Mouse (Mus musculus) CD4-positive, CD25-positive, alpha-beta regulatory T cell, adult 4 months (primary cell): ENCODE data around the gene Rnf144a. TPM values are rescaled to one million over a fixed set of nuclear protein-coding genes. Genes with fewer than 3 reads are reported as not detected.

Experiments used
- ATAC-seq: one replicate; pipeline ENCODE4 v1.8.0; 2017
- polyA plus RNA-seq, 2 experiments: library from polyadenylated mRNA; unstranded; fragments of 100-300 nt; shearing (Covaris generic); gene quantifications; one replicate each; pipeline ENCODE4 v1.2.1; 2017

The Rnf144a gene
- polyA plus RNA-seq, 2 experiments from 2014 or later = 4.9 to 6.5 TPM

- ATAC-seq = no peak
Observed at GRCm38 (mm10) chr12:26367361-26367760, 47.7 kb downstream of the Rnf144a start.

GRCm38 (mm10) chr12:26366372-26366771, 48.7 kb downstream of the Rnf144a start:
- no peak for ATAC-seq

GRCm38 (mm10) chr12:26365531-26366315, 49.3 kb downstream of the Rnf144a start:
- no peak for ATAC-seq

- no peak for ATAC-seq
Observed at GRCm38 (mm10) chr12:26364822-26365221, 50.2 kb downstream of the Rnf144a start.

GRCm38 (mm10) chr12:26360946-26361523, 54.0 kb downstream of the Rnf144a start:
- no peak for ATAC-seq

GRCm38 (mm10) chr12:26359817-26360216, 55.2 kb downstream of the Rnf144a start:
- no peak for ATAC-seq

GRCm38 (mm10) chr12:26359241-26359640, 55.8 kb downstream of the Rnf144a start:
- ATAC-seq = no peak

GRCm38 (mm10) chr12:26357246-26357645, 57.8 kb downstream of the Rnf144a start:
- no peak for ATAC-seq

- ATAC-seq = no peak
Observed at GRCm38 (mm10) chr12:26356191-26356590, 58.9 kb downstream of the Rnf144a start.

GRCm38 (mm10) chr12:26351321-26351720, 63.7 kb downstream of the Rnf144a start:
- no peak for ATAC-seq

GRCm38 (mm10) chr12:26344408-26344807, 70.6 kb downstream of the Rnf144a start:
- ATAC-seq = no peak

- no peak for ATAC-seq
Observed at GRCm38 (mm10) chr12:26343131-26343530, 71.9 kb downstream of the Rnf144a start.

- no peak for ATAC-seq
Observed at GRCm38 (mm10) chr12:26342663-26343062, 72.4 kb downstream of the Rnf144a start.

- no peak for ATAC-seq
Observed at GRCm38 (mm10) chr12:26342086-26342485, 73.0 kb downstream of the Rnf144a start.

GRCm38 (mm10) chr12:26340621-26341020, 74.4 kb downstream of the Rnf144a start:
- no peak for ATAC-seq

GRCm38 (mm10) chr12:26339886-26340285, 75.2 kb downstream of the Rnf144a start:
- no peak for ATAC-seq

GRCm38 (mm10) chr12:26339181-26339580, 75.9 kb downstream of the Rnf144a start:
- no peak for ATAC-seq

GRCm38 (mm10) chr12:26333678-26334077, 81.4 kb downstream of the Rnf144a start:
- ATAC-seq = no peak

GRCm38 (mm10) chr12:26331048-26331447, 84.0 kb downstream of the Rnf144a start:
- ATAC-seq = no peak

- no peak for ATAC-seq
Observed at GRCm38 (mm10) chr12:26329756-26330155, 85.3 kb downstream of the Rnf144a start.

- ATAC-seq = no peak
Observed at GRCm38 (mm10) chr12:26329031-26329675, 85.9 kb downstream of the Rnf144a start.

- ATAC-seq = no peak
Observed at GRCm38 (mm10) chr12:26323783-26324364, 91.2 kb downstream of the Rnf144a start.

- ATAC-seq = no peak
Observed at GRCm38 (mm10) chr12:26316261-26316660, 98.8 kb downstream of the Rnf144a start.
